Mouse (Mus musculus): Measurements from ENCODE around the gene C1qb.

GRCm38 (mm10) chr4:136898084-136898598, 12.2 kb upstream of the C1qb start:
- TF ChIP-seq GATA1 (IDR thresholded peaks at IDR 0.05; ENCODE audit: low read length) (no peak), TAL1 (IDR thresholded peaks at IDR 0.05; ENCODE audit: low read length) (no peak)
